Mouse (Mus musculus) embryonic facial prominence, embryonic 13.5 days (tissue): ENCODE measurements around the gene Gdpd1. TPM values are rescaled to one million over a fixed set of nuclear protein-coding genes. Genes with fewer than 3 reads are reported as not detected.

Experiments used
- microRNA counts: library from miRNA; unstranded; fragments of <30 nt; microRNA quantifications from one replicate; lab custom pipeline; 2016
- microRNA-seq: library from miRNA; unstranded; fragments of <30 nt; microRNA quantifications from one replicate; pipeline ENCODE4, GENCODE M21; 2016
- polyA plus RNA-seq: library from polyadenylated mRNA; unstranded; fragments of >200 nt; fragmentation: Nextera tagmentation; extraction: Ambion mirVana; gene quantifications from 2 replicates; pipeline ENCODE4 v1.2.1, GENCODE M21; 2015

Gdpd1 gene
- polyA plus RNA-seq, 1 experiment from 2014 or later, result 22.7 TPM

MicroRNAs encoded within 50 kb of the gene (microRNA counts, 519-probe panel; counts per million panel counts)
- 4,881 counts per million, percentile 95 among the panel's probes with 10 or more counts for microRNA mmu-miR-301a (lab: Ali Mortazavi, UCI)

Small RNAs within 50 kb of the gene (microRNA-seq; reads per million reads assigned to microRNA genes)
- gene Mir301, result 1,754 reads per million, percentile 80 among the genes with 10 or more reads in this experiment

Other genes starting within 250 kb of the Gdpd1 start
- 12.2 and 14.6 TPM in 2 replicates for gene Ypel2, start 80.4 kb downstream of the Gdpd1 start, polyA plus RNA-seq
- gene Smg8, start 12.7 kb upstream of the Gdpd1 start, polyA plus RNA-seq, result 22.2 and 25.9 TPM in 2 replicates
- 8.8 and 9.2 TPM in 2 replicates for gene Prr11, start 34.6 kb upstream of the Gdpd1 start, polyA plus RNA-seq
- 76.8 and 85.1 TPM in 2 replicates for gene Ska2, start 35.2 kb upstream of the Gdpd1 start, polyA plus RNA-seq
- gene Trim37, start 53.0 kb upstream of the Gdpd1 start, polyA plus RNA-seq, result 24.3 and 32.0 TPM in 2 replicates